Comparison of ENCODE assay signal across 9 mouse cellular contexts in genomic region chr8:118284112-118285029, GRCm38 (mm10). TPM values are rescaled to one million over a fixed set of nuclear protein-coding genes. Genes with fewer than 3 reads are reported as not detected.
DNase-seq lines count a peak whose midpoint lies in the region; ATAC-seq lines count a peak whose summit lies in the region.
"Had no signal": no experiment of that assay in that cellular context is flagged by ENCODE, and none has a peak within 500 bp of the region (broad histone marks: within the 10 kb centered on the region; RNA-seq: fewer than 3 reads in every experiment).

No protein-coding gene starts in this region.

- under 1% methylated on average over 46 of the region's 46 CpGs for WGBS in midbrain, embryonic 11.5 days
- WGBS in stomach, embryonic 16.5 days: 2% methylated on average over 46 of the region's 46 CpGs

- no peak overlapping the region; the same call in 1 of the 2 replicates for H3K27ac ChIP-seq in midbrain, embryonic 11.5 days (ENCODE audit: low read depth, low read length)
- H3K27ac ChIP-seq in stomach, embryonic 16.5 days (ENCODE audit: low read length): peak overlapping the region; percentile 91

- ATAC-seq in midbrain, embryonic 11.5 days (ENCODE audit: low FRiP score): peak; percentile 86
- peak; percentile 4; the same call in 1 of the 2 replicates for ATAC-seq in stomach, embryonic 16.5 days (ENCODE audit: insufficient read depth, low FRiP score)

- H3K4me2 ChIP-seq in midbrain, embryonic 11.5 days: peak overlapping the region; percentile 94
- H3K4me2 ChIP-seq in stomach, embryonic 16.5 days (ENCODE audit: low read depth, low read length): peak overlapping the region; percentile 88

- peaks cover 5% of the 10 kb centered on the region for H3K4me1 ChIP-seq in midbrain, embryonic 11.5 days (ENCODE audit: control insufficient read depth, insufficient read depth, low read length)
- 0 out of 2 replicates have a peak, but pooled peaks cover 7% of the 10 kb centered on the region for H3K4me1 ChIP-seq in stomach, embryonic 16.5 days (ENCODE audit: control insufficient read depth, insufficient read depth, low read length)

- peaks cover 19% of the 10 kb centered on the region for H3K27me3 ChIP-seq in midbrain, embryonic 11.5 days (ENCODE audit: control insufficient read depth, insufficient read depth, low read length)
- peaks cover 14% of the 10 kb centered on the region; the same call in 1 of the 2 replicates for H3K27me3 ChIP-seq in stomach, embryonic 16.5 days (ENCODE audit: control insufficient read depth, insufficient read depth, low read length)

- no peaks in the 10 kb centered on the region for H3K36me3 ChIP-seq in midbrain, embryonic 11.5 days (ENCODE audit: control insufficient read depth, insufficient read depth, low read length)
- no peaks in the 10 kb centered on the region for H3K36me3 ChIP-seq in stomach, embryonic 16.5 days (ENCODE audit: control insufficient read depth, insufficient read depth, low read length)

- H3K9ac ChIP-seq in midbrain, embryonic 11.5 days (ENCODE audit: low read length): peak overlapping the region; percentile 83
- H3K9ac ChIP-seq in stomach, embryonic 16.5 days (ENCODE audit: low read length): peak overlapping the region; percentile 82

- DNase-seq in urinary bladder, postnatal 25 days (ENCODE audit: low spot score): peak; percentile 27
- no peak for DNase-seq in urinary bladder, postnatal 14 days (ENCODE audit: low spot score)
- DNase-seq in embryo, embryonic 10.5 days (ENCODE audit: low spot score): peak; percentile 68
- peak; percentile 40 to 59 for DNase-seq in heart, adult 18-20 months
- DNase-seq in kidney, postnatal 4 days: peak; percentile 45 to 67
- peak; percentile 97 for DNase-seq in midbrain, embryonic 11.5 days (ENCODE audit: low spot score, missing footprints)
- DNase-seq in B cell, adult 2 months: no peak

- H3K4me3 ChIP-seq in midbrain, embryonic 11.5 days (ENCODE audit: low read depth, low read length): peak overlapping the region; percentile 53
- peak overlapping the region; percentile 57 for H3K4me3 ChIP-seq in stomach, embryonic 16.5 days (replicated peaks; ENCODE audit: low read length)

- no peaks in the 10 kb centered on the region for H3K9me3 ChIP-seq in midbrain, embryonic 11.5 days (ENCODE audit: control insufficient read depth, low read length)
- H3K9me3 ChIP-seq in stomach, embryonic 16.5 days (replicated peaks; ENCODE audit: control insufficient read depth, low read length): no peaks in the 10 kb centered on the region

RNA-seq across cellular contexts. Expression of gene Cdh13, which starts 0.8 kb away (rescaled TPM):
- 100 to 1,000 TPM; 159 to 168 TPM for total RNA-seq in heart, adult 18-20 months (2021)
- polyA plus RNA-seq in midbrain, embryonic 11.5 days (2014; fragmentation: Nextera tagmentation; extraction: Ambion mirVana): 10.8 and 12.2 TPM in 2 replicates
- polyA plus RNA-seq in stomach, embryonic 16.5 days (2015; fragmentation: Nextera tagmentation; extraction: Ambion mirVana): 19.9 and 20.4 TPM in 2 replicates
- total RNA-seq: neutrophil, adult 5-6 weeks had no signal

Comparison
In these comparisons a context has a peak if more than half of its experiments do, and no peak if none do; other contexts are left out.
1. DNase-seq: peak in urinary bladder, postnatal 25 days (single experiment), embryo, embryonic 10.5 days (single experiment), heart, adult 18-20 months (2 of 2), kidney, postnatal 4 days (2 of 2) and midbrain, embryonic 11.5 days (single experiment); none in urinary bladder, postnatal 14 days (single experiment) and B cell, adult 2 months (0 of 2).